Mouse (Mus musculus) heart, postnatal 0 days (tissue): ENCODE measurements around the gene Hspg2. TPM values are rescaled to one million over a fixed set of nuclear protein-coding genes. Genes with fewer than 3 reads are reported as not detected.

Experiments used
- ATAC-seq: fragments of 200-750 bp; cut with Nextera tagmentation; 2 replicates; pipeline ENCODE4 v1.8.0; 2017; ENCODE audit warnings: low read depth, moderate number of reproducible peaks, moderate library complexity; ENCODE audit not compliant: insufficient read depth
- DNase-seq: peaks from one replicate; pipeline ENCODE4 v3.0.0-alpha.2; 2016; ENCODE audit warnings: low spot score
- H3K27ac ChIP-seq: fragments of 300-500 bp; sonication (generic); 2 replicates; pipeline ENCODE4 v1.5.1; 2014; ENCODE audit warnings: low read depth, mild to moderate bottlenecking
- H3K27me3 ChIP-seq: fragments of 300-500 bp; sonication (generic); 2 replicates; pipeline ENCODE4 v1.6.1; 2014; ENCODE audit warnings: low read length, mixed read lengths; ENCODE audit not compliant: control insufficient read depth, insufficient read depth
- H3K36me3 ChIP-seq: fragments of 300-500 bp; sonication (generic); replicated peaks from 2 replicates; pipeline ENCODE4 v1.6.1; 2014; ENCODE audit warnings: low read length, mixed read lengths; ENCODE audit not compliant: control insufficient read depth, insufficient read depth
- H3K4me1 ChIP-seq: fragments of 300-500 bp; sonication (generic); 2 replicates; pipeline ENCODE4 v1.6.1; 2014; ENCODE audit warnings: antibody characterized with exemption; ENCODE audit not compliant: control insufficient read depth, insufficient read depth
- H3K4me2 ChIP-seq: fragments of 300-500 bp; sonication (generic); 2 replicates; pipeline ENCODE4 v1.6.1; 2014; ENCODE audit warnings: low read depth, mild to moderate bottlenecking, low read length, moderate library complexity
- H3K4me3 ChIP-seq: fragments of 300-500 bp; sonication (generic); 2 replicates; pipeline ENCODE4 v1.5.1; 2014; ENCODE audit warnings: low read depth, low read length
- H3K9ac ChIP-seq: fragments of 300-500 bp; sonication (generic); replicated peaks from 2 replicates; pipeline ENCODE4 v1.6.1; 2014; ENCODE audit warnings: low read depth, low read length, mixed read lengths
- H3K9me3 ChIP-seq: fragments of 300-500 bp; sonication (generic); replicated peaks from 2 replicates; pipeline ENCODE4 v1.6.1; 2016; ENCODE audit warnings: low read length; ENCODE audit not compliant: control insufficient read depth
- CTCF ChIP-seq: IDR thresholded peaks from 2 replicates; pipeline ENCODE4 v1.5.1; 2016; ENCODE audit warnings: antibody characterized with exemption, control low read depth, low read depth
- EP300 ChIP-seq: IDR thresholded peaks from 2 replicates; pipeline ENCODE4 v1.6.1; 2016; ENCODE audit warnings: antibody characterized with exemption, low read depth
- WGBS: fragments of 180-500 bp; shearing (Covaris S2); extraction: QIAGEN DNeasy Blood & Tissue Kit; methylation state at CpG from one replicate; pipeline ENCODE4 v1.1.7; 2014; 5-methylcytosine and 5-hydroxymethylcytosine counted together
- polyA plus RNA-seq: library from polyadenylated mRNA; unstranded; fragments of >200 nt; fragmentation: Nextera tagmentation; extraction: Ambion mirVana; gene quantifications from 2 replicates; pipeline ENCODE4 v1.2.1, GENCODE M21; 2015
- total RNA-seq: library from RNA; depleted of rRNA; stranded (reverse); fragments of >200 nt; gene quantifications from 2 replicates; pipeline ENCODE4 v1.2.3, GENCODE M21; 2014; ENCODE audit warnings: low replicate concordance

Gene Hspg2
- total and polyA plus RNA-seq, 2 experiments from 2014 or later, result 42.4 to 473 TPM

GRCm38 (mm10) chr4:137510021-137510696 is 41.6 kb downstream of the Hspg2 start:
- Histone ChIP-seq H3K9ac (no peak overlapping the region), H3K9me3 (no peaks in the 10 kb centered on the region), H3K27me3 (no peaks in the 10 kb centered on the region), H3K27ac (no peak overlapping the region), H3K4me1 (no peaks in the 10 kb centered on the region), H3K36me3 (peaks cover 96% of the 10 kb centered on the region), H3K4me3 (no peak overlapping the region), H3K4me2 (no peak overlapping the region)
- no peak for TF ChIP-seq EP300
- TF ChIP-seq CTCF, result no peak
- WGBS, result 86% methylated on average over 15 of the region's 15 CpGs
- ATAC-seq, result no peak
- DNase-seq, result no peak

- Histone ChIP-seq H3K27me3 (no peaks in the 10 kb centered on the region), H3K4me2 (no peak overlapping the region), H3K9me3 (no peaks in the 10 kb centered on the region), H3K4me1 (no peaks in the 10 kb centered on the region), H3K9ac (no peak overlapping the region), H3K36me3 (peaks cover 99% of the 10 kb centered on the region), H3K4me3 (no peak overlapping the region), H3K27ac (no peak overlapping the region)
- TF ChIP-seq CTCF, result no peak
- TF ChIP-seq EP300, result no peak
- no peak for DNase-seq
- WGBS, result 79% methylated on average over 6 of the region's 6 CpGs
- ATAC-seq, result no peak
Observed at GRCm38 (mm10) chr4:137512897-137513296, 44.3 kb downstream of the Hspg2 start.

GRCm38 (mm10) chr4:137517989-137518691 is 49.6 kb downstream of the Hspg2 start:
- peaks cover 99% of the 10 kb centered on the region for H3K36me3 ChIP-seq
- H3K4me2 ChIP-seq, result no peak overlapping the region
- H3K4me3 ChIP-seq, result no peak overlapping the region
- ATAC-seq (no peak), DNase-seq (no peak)
- WGBS, result 73% methylated on average over 32 of the region's 36 CpGs
- no peaks in the 10 kb centered on the region for H3K9me3 ChIP-seq
- H3K9ac ChIP-seq, result no peak overlapping the region
- H3K4me1 ChIP-seq, result no peaks in the 10 kb centered on the region
- H3K27ac ChIP-seq, result no peak overlapping the region
- TF ChIP-seq CTCF (peak; percentile 32), EP300 (no peak)
- H3K27me3 ChIP-seq, result no peaks in the 10 kb centered on the region

- ATAC-seq (no peak), DNase-seq (no peak)
- Histone ChIP-seq H3K4me3 (no peak overlapping the region), H3K4me2 (no peak overlapping the region), H3K27me3 (no peaks in the 10 kb centered on the region), H3K9ac (no peak overlapping the region), H3K9me3 (no peaks in the 10 kb centered on the region), H3K27ac (no peak overlapping the region), H3K36me3 (peaks cover 99% of the 10 kb centered on the region), H3K4me1 (no peaks in the 10 kb centered on the region)
- 90% methylated on average over 14 of the region's 14 CpGs for WGBS
- TF ChIP-seq EP300 (no peak), CTCF (no peak)
Observed at GRCm38 (mm10) chr4:137518746-137519145, 50.2 kb downstream of the Hspg2 start.

DNA sequence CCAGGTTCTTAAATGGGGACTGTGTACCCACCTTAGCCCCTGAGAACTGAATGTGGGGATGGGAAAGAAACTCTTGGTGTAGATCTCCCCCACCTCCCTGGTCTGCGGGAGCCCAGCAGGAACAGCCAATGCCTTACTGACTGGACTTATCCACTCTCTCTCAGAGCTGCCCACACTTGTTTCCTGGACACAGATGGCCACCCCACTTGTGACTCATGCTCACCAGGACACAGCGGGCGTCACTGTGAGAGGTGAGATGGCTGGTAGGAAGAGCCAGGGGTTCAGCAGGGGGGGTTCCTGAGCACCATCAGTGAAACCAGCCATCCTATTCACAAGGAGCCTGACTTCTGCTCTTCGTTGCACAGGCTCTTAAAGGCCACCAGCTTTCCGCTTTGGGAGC is 51.8 kb downstream of the Hspg2 start:
- Histone ChIP-seq H3K36me3 (peaks cover 100% of the 10 kb centered on the region), H3K9ac (no peak overlapping the region), H3K4me3 (no peak overlapping the region), H3K27me3 (no peaks in the 10 kb centered on the region), H3K27ac (no peak overlapping the region), H3K4me1 (no peaks in the 10 kb centered on the region), H3K9me3 (no peaks in the 10 kb centered on the region), H3K4me2 (no peak overlapping the region)
- TF ChIP-seq EP300 (no peak), CTCF (no peak)
- WGBS, result 92% methylated on average over 5 of the region's 5 CpGs
- no peak for ATAC-seq
- DNase-seq, result no peak
